Mouse (Mus musculus) liver, embryonic 14.5 days (tissue): ENCODE measurements around the gene H2-DMa.

ENCODE experiments used
- CTCF ChIP-seq: IDR thresholded peaks from 2 replicates; pipeline ENCODE4 v1.5.1; 2016; ENCODE audit warnings: antibody characterized with exemption, low read depth, control low read depth
- EP300 ChIP-seq: IDR thresholded peaks from 2 replicates; pipeline ENCODE4 v1.6.1; 2016; ENCODE audit warnings: antibody characterized with exemption, low read depth

DNA sequence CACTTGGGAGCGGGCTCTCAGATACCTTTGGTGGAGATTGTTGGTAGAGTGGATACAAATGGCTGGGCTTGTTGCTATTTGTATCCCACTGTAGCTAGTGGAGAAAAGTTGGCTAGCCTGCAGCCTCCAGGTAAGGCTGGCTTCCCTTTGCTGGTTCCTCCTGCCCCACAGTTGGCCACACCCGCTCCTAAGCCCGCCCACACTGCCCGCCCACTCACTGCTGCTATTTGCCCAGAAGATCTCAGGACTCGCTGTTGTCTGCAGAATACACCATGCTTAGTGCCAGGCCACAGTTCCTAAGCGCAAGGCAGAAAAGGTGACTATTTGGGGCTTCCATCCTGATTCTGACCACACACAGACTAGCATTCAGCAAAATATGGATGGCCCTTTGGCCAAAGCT, 8.1 kb downstream of the H2-DMa start:
- TF ChIP-seq CTCF = no peak
- TF ChIP-seq EP300 = no peak
